Mouse (Mus musculus): ENCODE results near the gene Arhgap10. TPM values are rescaled to one million over a fixed set of nuclear protein-coding genes. Genes with fewer than 3 reads are reported as not detected.

The Arhgap10 gene
- total RNA-seq, 2 experiments from 2014 or later: 3.5 to 21.8 TPM

DNA sequence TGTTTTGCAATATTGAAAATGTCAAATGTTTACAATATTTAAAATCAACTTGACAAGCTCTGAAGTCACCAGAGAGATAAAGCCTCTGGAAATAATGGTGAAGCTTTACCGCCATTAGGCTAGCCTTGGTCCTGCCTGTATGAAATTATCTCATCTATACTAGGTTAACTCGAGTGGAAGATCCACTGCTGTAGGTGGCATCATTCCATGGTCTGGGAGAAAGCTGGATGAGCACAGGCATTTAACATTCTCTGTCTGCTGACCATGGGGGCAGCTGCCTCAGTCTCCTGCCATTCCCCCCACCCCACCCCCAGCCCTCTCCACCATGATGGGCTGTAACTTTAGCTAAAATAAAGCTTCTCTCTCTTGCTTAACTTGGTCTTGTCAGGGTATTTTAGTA, 200.0 kb downstream of the Arhgap10 start:
- no peak for ATAC-seq (replicated peaks; ENCODE audit: poor library complexity, severe bottlenecking)

- ATAC-seq (replicated peaks; ENCODE audit: poor library complexity, severe bottlenecking): no peak
Observed at GRCm38 (mm10) chr8:77313003-77313402, 204.8 kb downstream of the Arhgap10 start.

- ATAC-seq (replicated peaks; ENCODE audit: poor library complexity, severe bottlenecking): no peak
Observed at GRCm38 (mm10) chr8:77311762-77312161, 206.0 kb downstream of the Arhgap10 start.

GRCm38 (mm10) chr8:77310541-77310940, 207.2 kb downstream of the Arhgap10 start:
- ATAC-seq (replicated peaks; ENCODE audit: poor library complexity, severe bottlenecking): no peak

DNA sequence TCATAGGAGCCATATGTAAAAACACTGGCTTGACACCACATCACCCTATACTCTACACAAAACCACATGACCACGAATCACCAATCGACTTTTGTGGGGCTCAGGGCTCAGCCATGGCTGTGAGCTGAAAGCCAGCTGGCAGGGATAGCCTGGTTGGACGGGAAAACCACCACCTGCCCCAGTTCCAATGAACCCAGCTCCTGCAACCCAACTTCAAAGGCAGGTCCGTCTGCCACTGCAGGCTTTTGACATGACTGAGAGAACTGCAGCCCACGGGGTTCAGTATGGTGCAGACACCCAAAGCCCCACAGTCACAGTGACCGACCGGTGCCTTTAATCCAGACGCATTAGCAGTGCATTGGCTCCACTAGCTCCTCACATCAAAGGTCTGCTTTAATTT, 207.7 kb downstream of the Arhgap10 start:
- ATAC-seq (replicated peaks; ENCODE audit: poor library complexity, severe bottlenecking): no peak

DNA sequence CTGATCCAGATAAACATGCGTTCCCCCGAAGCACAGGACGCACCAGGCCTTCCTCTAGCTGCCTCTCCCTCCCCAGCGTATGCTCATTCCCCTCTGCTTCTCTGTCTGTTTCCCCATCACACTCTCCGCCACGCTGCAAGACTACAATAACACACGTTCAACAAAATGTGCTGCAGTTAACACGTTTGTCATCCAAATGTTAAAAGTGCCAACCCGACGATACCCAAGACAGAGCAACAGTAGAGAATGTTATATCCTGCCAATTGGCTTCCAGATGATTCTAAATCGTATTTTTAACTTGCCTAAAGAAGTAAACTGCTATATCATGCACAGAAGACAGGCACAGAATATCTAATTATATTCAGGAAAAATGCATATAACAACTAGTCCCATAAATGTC, 223.2 kb downstream of the Arhgap10 start:
- no peak for ATAC-seq (replicated peaks; ENCODE audit: poor library complexity, severe bottlenecking)

DNA sequence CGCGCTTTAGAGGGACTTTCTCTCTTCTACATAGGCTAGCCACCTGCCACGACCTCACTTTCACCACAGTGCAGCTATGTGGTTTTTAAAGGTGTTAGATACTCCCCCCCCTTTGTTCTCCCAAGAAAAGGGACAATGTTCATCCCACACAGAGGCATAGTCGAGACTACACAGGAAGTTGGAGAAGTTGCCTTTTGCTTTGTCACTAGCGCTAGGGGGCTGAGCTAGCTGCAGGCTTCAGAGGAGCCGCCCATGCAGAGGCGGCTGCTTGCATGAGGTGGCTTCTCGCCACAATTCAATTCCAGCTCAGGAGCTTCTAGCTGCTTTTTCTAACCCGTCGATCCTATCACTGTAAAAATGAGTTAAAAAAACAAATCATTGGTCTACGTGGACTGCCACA, 225.1 kb downstream of the Arhgap10 start:
- ATAC-seq (replicated peaks; ENCODE audit: poor library complexity, severe bottlenecking): no peak

DNA sequence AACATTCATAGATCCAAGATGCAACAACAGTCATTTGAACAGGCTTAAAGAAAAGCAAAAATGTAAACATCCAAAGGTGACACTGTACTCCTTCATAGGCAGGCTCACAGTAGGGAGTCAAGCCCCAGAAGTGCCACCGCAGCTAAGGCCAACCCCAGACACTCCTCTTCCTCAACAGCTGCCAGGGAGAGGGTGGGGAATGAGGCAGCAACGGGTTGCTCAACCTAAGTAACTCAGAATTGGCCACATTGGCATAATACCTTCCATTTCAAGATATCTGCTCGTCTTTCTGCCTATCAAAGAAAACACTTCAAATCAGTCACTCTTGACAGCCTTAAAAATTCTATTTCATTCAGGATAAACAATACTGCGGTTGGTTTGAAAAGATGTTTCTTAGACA, 225.6 kb downstream of the Arhgap10 start:
- no peak for ATAC-seq (replicated peaks; ENCODE audit: poor library complexity, severe bottlenecking)

- ATAC-seq (replicated peaks; ENCODE audit: poor library complexity, severe bottlenecking): no peak
Observed at GRCm38 (mm10) chr8:77288492-77288891, 229.3 kb downstream of the Arhgap10 start.

- ATAC-seq (replicated peaks; ENCODE audit: poor library complexity, severe bottlenecking): no peak
Observed at GRCm38 (mm10) chr8:77288065-77288464, 229.7 kb downstream of the Arhgap10 start.

- no peak for ATAC-seq (replicated peaks; ENCODE audit: poor library complexity, severe bottlenecking)
Observed at GRCm38 (mm10) chr8:77284473-77284872, 233.3 kb downstream of the Arhgap10 start.

DNA sequence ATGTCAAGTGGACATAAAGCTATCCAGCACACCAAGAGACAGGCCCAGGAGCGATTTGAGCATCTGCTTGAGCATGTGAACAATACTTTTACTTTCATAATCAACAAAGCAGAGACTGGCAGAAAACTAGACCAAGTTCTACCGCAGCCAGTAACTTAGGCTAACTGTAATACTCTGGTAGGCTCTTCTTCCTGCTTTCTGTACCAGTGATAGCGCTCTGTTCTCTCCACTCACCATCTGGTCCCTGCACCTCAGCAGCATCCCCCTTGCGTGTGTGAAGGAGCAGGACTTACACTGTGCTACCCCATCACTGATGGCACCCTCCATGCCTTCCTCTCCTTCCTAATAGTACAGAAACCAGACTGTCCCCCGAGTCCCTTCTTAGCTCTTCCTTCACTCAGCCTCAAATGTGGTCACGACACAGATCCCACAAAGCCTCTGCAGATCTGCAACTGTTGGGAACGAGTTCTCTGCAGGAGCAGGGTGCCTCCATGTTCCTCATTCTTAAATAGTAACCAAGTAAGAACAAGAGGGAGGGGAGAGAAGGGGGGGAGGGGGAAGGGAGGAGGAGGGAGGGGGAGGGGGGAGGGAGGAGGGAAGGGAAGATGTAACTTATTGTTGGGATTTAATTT, 235.0 kb downstream of the Arhgap10 start:
- peak; percentile 35 for ATAC-seq (replicated peaks; ENCODE audit: poor library complexity, severe bottlenecking)

DNA sequence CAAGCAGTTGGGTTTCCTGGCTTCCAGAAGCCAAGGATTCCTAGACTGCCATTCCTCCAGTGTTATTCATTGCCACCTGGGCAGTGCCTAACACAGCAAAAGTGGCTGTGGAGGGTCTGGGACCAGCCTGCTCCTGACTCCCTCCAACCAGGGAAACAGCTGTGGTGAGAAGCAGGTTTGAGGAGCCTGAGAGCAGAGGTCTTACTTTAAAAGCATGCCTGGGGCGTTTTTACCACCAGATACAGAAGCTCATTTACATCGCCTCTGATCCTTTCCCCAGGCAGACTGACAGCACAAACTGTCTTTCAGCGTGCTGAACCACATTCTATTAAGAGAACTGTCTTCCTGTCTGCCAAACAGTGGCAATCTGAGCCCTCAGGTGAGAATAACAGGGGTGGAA, 237.8 kb downstream of the Arhgap10 start:
- no peak for ATAC-seq (replicated peaks; ENCODE audit: poor library complexity, severe bottlenecking)

DNA sequence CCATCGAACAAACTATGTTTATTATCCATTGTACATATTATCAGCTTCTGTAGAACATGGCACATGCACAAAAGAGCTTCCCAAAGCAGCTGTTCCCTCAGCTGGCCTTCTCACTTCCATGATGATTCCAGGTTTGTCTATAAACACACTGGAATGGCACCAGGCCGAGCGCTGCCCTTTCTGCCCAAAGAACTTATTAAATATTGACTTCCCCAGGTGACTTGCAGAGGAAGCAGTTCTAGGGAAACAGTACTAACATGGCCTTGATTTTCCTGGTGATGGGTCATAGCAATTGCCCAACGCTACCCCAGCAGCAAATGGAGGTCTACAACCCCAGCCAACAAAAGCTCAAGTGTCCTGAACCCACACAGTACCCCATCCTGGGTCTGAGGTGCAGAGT, 239.5 kb downstream of the Arhgap10 start:
- ATAC-seq (replicated peaks; ENCODE audit: poor library complexity, severe bottlenecking): no peak

GRCm38 (mm10) chr8:77276827-77277226, 240.9 kb downstream of the Arhgap10 start:
- ATAC-seq (replicated peaks; ENCODE audit: poor library complexity, severe bottlenecking): peak; percentile 53

DNA sequence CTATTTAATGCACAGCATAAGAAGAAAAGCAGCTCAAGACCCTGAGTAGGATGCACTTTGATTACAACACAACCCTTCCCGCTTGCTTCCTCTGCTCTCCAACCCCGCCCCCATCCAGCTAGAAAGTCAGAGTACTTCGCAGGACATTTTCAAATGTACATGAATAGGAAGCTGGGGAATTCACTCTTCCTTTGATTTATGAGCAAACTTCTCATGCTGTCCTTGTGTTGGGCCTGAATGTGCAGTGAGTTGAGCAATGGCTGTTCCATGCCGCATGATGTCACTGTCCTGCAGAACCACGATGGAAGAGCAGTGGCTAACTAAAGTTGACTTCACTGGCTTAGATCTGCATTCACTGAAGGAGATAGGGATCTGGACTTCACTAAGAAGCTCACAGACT, 242.2 kb downstream of the Arhgap10 start:
- ATAC-seq (replicated peaks; ENCODE audit: poor library complexity, severe bottlenecking): peak; percentile 31; the same call in 1 of the 2 replicates

DNA sequence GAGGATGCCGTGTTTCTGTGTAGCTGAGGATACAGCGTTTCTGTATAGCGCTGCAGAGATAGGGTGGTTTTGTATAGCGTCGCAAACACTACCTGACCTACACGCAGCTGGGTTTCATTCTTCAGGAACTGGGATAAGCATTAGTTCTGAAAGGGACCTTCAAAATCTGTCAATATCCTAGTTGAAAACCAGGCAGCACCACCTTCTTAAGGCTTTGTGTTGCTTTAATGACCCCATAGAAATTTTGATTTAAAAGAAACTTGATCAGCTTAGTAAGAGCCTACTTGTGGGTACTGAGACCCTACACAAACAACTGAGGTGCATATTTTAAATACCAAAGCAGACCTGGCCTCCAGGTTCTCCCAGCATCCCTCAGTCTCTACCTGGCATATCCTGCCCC, 245.6 kb downstream of the Arhgap10 start:
- ATAC-seq (replicated peaks; ENCODE audit: poor library complexity, severe bottlenecking): no peak

DNA sequence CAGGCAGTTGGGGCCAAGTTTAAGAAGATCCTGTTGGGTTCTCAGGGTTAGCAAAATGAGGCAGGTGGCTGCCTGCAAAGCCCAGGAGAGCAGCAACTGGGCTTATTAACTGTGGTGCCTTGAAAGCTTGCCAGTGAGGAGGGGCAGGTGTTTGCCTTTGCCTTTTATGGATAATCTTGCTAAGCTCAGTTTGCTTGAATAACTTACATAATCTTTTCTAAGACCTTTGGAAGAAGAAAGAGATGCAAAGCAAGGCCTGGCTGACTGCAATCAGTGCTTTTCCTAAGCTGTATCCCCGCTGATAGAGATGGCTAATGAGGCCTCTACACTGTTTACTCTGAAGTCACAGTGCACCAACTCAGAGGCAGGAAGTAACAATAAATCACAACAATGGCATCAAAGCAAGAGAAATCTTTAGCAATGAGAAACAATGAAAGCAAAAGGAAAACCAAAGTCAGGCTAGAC, 249.8 kb downstream of the Arhgap10 start:
- no peak for ATAC-seq (replicated peaks; ENCODE audit: poor library complexity, severe bottlenecking)

DNA sequence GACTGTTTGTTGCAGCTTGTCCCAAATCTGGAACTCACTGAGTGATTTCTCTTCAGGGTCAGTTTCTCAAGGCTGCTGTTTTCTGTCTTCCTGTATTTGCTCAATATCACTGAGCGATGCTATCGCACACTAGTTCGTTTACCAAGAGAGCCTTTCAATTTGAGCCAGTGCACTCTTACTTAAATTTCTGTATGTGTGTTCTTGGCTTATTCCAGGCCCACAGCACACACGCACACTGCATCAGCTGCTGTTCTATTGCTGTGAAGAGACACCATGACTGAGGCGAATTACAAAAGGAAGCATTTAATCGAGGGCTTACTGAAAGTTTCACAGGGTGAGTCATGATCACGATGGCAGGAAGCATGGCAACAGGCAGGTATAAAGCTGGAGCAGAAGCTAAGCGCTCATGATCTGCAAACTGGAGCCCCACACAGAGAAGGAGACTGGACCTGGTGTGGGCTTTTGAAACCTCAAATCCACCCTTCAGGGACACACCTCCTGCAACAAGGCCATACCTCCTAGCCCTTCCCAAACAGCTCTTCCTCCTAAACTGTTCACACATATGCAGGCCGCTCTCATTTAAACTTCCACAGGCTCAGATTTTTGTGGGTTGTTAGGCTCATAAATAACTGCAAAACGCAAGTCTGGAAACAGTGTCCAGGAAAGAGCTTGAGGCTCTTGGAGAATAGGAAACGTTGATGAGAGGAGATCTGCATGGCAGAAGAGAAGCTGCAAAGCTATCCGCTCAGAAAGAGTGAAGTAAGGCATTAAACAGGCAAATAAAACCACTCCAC, 255.3 kb downstream of the Arhgap10 start:
- ATAC-seq (replicated peaks; ENCODE audit: poor library complexity, severe bottlenecking): no peak

GRCm38 (mm10) chr8:77261215-77261614, 256.5 kb downstream of the Arhgap10 start:
- ATAC-seq (replicated peaks; ENCODE audit: poor library complexity, severe bottlenecking): no peak

GRCm38 (mm10) chr8:77257085-77257451, 260.7 kb downstream of the Arhgap10 start:
- ATAC-seq (replicated peaks; ENCODE audit: poor library complexity, severe bottlenecking): no peak
